Mouse (Mus musculus) kidney, adult 2 months (tissue): ENCODE results near the gene Dync1li1. TPM values are rescaled to one million over a fixed set of nuclear protein-coding genes. Genes with fewer than 3 reads are reported as not detected.

ENCODE experiments used
- DNase-seq: peaks from one replicate; pipeline ENCODE4 v3.0.0; 2021
- H3K27ac ChIP-seq: fragments of 200-500 bp; 2 replicates; pipeline ENCODE4 v1.5.1; 2012; ENCODE audit warnings: low read depth, low read length, control low read depth, inconsistent platforms; ENCODE audit not compliant: insufficient read depth
- H3K27me3 ChIP-seq: fragments of 200-500 bp; replicated peaks from 2 replicates; pipeline ENCODE4 v1.6.1; 2012; ENCODE audit warnings: mild to moderate bottlenecking, moderate library complexity, low read length, inconsistent platforms; ENCODE audit not compliant: control insufficient read depth, insufficient read depth
- H3K36me3 ChIP-seq: fragments of 200-500 bp; 2 replicates; pipeline ENCODE4 v1.6.1; 2012; ENCODE audit warnings: mild to moderate bottlenecking, moderate library complexity, low read length, inconsistent platforms; ENCODE audit not compliant: control insufficient read depth, insufficient read depth
- H3K4me1 ChIP-seq: fragments of 200-500 bp; 2 replicates; pipeline ENCODE4 v1.6.1; 2011; ENCODE audit warnings: low read length; ENCODE audit not compliant: control insufficient read depth, insufficient read depth
- H3K4me3 ChIP-seq: fragments of 200-500 bp; 2 replicates; pipeline ENCODE4 v1.5.1; 2011; ENCODE audit warnings: mild to moderate bottlenecking, low read depth, low read length, control low read depth; ENCODE audit not compliant: insufficient read depth
- CTCF ChIP-seq: fragments of 200-500 bp; conservative IDR thresholded peaks from 2 replicates; pipeline ENCODE4 v1.5.1; 2011; ENCODE audit warnings: low read depth, mild to moderate bottlenecking, control low read depth, low read length, moderate library complexity, mixed read lengths; ENCODE audit not compliant: insufficient read depth, insufficient read length
- POLR2A ChIP-seq: fragments of 200-500 bp; IDR thresholded peaks from one replicate; pipeline ENCODE4 v1.6.1; 2011; ENCODE audit warnings: low read depth, low read length, control low read depth
- WGBS: fragments of 180-500 bp; shearing (Covaris S2); methylation state at CpG from one replicate; pipeline ENCODE4 v1.1.7; 2018; 5-methylcytosine and 5-hydroxymethylcytosine counted together
- polyA plus RNA-seq: library from polyadenylated mRNA; depleted of rRNA; stranded (reverse); fragments of >200 nt; gene quantifications from 2 replicates; pipeline ENCODE4 v1.2.3, GENCODE M21; 2012

The Dync1li1 gene
- polyA plus RNA-seq, 1 experiment, result 24.6 TPM

DNA sequence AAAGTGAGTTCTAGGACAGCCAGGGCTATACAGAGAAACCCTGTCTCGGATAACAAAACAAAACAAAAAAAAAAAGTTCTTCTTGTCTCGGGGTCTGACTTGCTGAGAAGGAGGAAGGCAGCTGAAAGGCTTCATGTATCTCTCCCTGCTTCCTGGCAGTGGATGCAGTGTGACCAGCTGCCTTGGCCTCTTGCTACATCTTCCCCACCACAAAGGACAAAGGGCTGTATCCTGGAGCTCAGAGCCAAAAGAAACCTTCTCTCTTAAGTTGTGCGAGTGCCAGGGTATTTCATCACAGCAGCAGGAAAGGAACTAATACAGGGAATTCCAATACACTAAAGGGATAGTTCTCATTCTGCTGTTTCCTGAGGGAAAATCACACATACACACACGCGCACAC lies 10.0 kb upstream of the Dync1li1 start:
- H3K27me3 ChIP-seq, result no peaks in the 10 kb centered on the region
- WGBS, result 72% methylated on average over 5 of the region's 5 CpGs

GRCm38 (mm10) chr9:114679944-114680343 lies 8.6 kb upstream of the Dync1li1 start:
- no peak overlapping the region for H3K27ac ChIP-seq
- TF ChIP-seq CTCF (no peak), POLR2A (no peak)
- no peaks in the 10 kb centered on the region for H3K27me3 ChIP-seq
- H3K36me3 ChIP-seq, result no peaks in the 10 kb centered on the region
- no peak for DNase-seq
- no peak overlapping the region for H3K4me3 ChIP-seq
- H3K4me1 ChIP-seq, result no peaks in the 10 kb centered on the region
- 84% methylated on average over 5 of the region's 5 CpGs for WGBS

More for the DNA sequence above, 10.0 kb upstream of the Dync1li1 start:
- TF ChIP-seq POLR2A (no peak), CTCF (no peak)
- H3K27ac ChIP-seq, result no peak overlapping the region
- H3K4me3 ChIP-seq, result no peak overlapping the region
- no peaks in the 10 kb centered on the region for H3K4me1 ChIP-seq
- H3K36me3 ChIP-seq, result no peaks in the 10 kb centered on the region
- DNase-seq, result no peak

GRCm38 (mm10) chr9:114680531-114680930 lies 8.1 kb upstream of the Dync1li1 start:
- 84% methylated on average over 6 of the region's 6 CpGs for WGBS

DNA sequence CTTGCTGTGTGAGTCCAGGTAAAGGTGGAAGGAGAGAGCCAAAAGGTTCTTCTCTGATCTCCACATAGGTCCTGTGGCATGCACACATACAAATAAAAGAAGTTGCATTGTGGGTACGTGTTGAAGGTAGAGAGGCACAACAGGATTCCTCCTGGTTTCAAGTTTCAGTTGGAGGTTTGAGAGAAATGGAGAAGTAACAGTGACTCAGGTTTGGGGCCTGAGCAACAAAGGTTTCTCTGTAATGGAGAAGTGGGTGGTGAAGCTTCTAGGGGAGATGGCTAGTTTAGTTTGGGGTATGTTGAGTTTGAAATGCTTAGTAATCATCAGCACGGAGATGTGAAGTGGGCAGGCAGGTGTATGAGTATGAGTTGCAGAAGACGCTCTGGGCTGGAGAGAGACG lies 6.4 kb upstream of the Dync1li1 start:
- H3K36me3 ChIP-seq, result no peaks in the 10 kb centered on the region

More at GRCm38 (mm10) chr9:114680531-114680930, 8.1 kb upstream of the Dync1li1 start:
- Histone ChIP-seq H3K4me1 (no peaks in the 10 kb centered on the region), H3K4me3 (no peak overlapping the region), H3K27ac (no peak overlapping the region), H3K36me3 (no peaks in the 10 kb centered on the region), H3K27me3 (no peaks in the 10 kb centered on the region)
- no peak for DNase-seq
- no peak for TF ChIP-seq CTCF
- TF ChIP-seq POLR2A, result no peak

DNA sequence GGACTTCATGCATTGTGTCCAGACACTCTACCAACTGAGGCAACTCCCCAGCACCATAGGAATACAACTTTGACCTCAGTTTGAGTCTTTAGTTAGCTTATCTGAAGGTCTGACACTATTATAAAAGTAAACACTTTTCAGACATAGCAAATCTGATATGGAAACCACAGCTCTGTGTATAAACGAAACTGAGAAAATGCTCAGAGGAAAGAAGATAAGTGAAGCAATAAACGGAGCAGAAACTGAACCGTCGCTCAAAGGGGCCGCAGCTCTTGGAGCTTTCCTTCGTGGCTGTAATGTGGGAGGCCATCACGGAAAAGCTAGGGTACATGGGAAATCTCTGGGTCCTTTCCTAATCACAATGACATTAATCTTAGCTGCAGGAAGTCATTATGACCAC lies 2.3 kb upstream of the Dync1li1 start:
- Histone ChIP-seq H3K27ac (no peak overlapping the region), H3K4me3 (no peak overlapping the region), H3K36me3 (no peaks in the 10 kb centered on the region), H3K27me3 (no peaks in the 10 kb centered on the region), H3K4me1 (peaks cover 9% of the 10 kb centered on the region)
- no peak for DNase-seq
- WGBS, result 84% methylated on average over 7 of the region's 7 CpGs
- TF ChIP-seq CTCF, result no peak
- no peak for TF ChIP-seq POLR2A

More for the DNA sequence above, 6.4 kb upstream of the Dync1li1 start:
- Histone ChIP-seq H3K4me1 (no peaks in the 10 kb centered on the region), H3K27ac (no peak overlapping the region), H3K27me3 (no peaks in the 10 kb centered on the region), H3K4me3 (no peak overlapping the region)
- TF ChIP-seq CTCF (no peak), POLR2A (no peak)
- 85% methylated on average over 4 of the region's 4 CpGs for WGBS
- DNase-seq, result no peak

GRCm38 (mm10) chr9:114687639-114688038 lies 951 bp upstream of the Dync1li1 start:
- no peak for DNase-seq
- Histone ChIP-seq H3K4me1 (peaks cover 13% of the 10 kb centered on the region), H3K27ac (no peak overlapping the region), H3K4me3 (no peak overlapping the region), H3K36me3 (no peaks in the 10 kb centered on the region; the same call in 1 of the 2 replicates), H3K27me3 (no peaks in the 10 kb centered on the region)
- TF ChIP-seq POLR2A (no peak), CTCF (no peak)
- 82% methylated on average over 13 of the region's 13 CpGs for WGBS

GRCm38 (mm10) chr9:114688953-114689407 lies 390 bp downstream of the Dync1li1 start:
- under 1% methylated on average over 50 of the region's 50 CpGs for WGBS
- H3K27me3 ChIP-seq, result no peaks in the 10 kb centered on the region
- peak overlapping the region; percentile 82 for H3K4me3 ChIP-seq

More at GRCm38 (mm10) chr9:114688953-114689407, 390 bp downstream of the Dync1li1 start:
- TF ChIP-seq POLR2A (no peak), CTCF (no peak)
- H3K27ac ChIP-seq, result peak overlapping the region; percentile 82
- no peaks in the 10 kb centered on the region; the same call in 1 of the 2 replicates for H3K36me3 ChIP-seq
- no peak for DNase-seq
- H3K4me1 ChIP-seq, result peaks cover 13% of the 10 kb centered on the region
